Mouse (Mus musculus) gastrocnemius, adult 2 months (tissue): ENCODE data around the gene Fam78b. TPM values are rescaled to one million over a fixed set of nuclear protein-coding genes. Genes with fewer than 3 reads are reported as not detected.

Experiments
- DNase-seq: peaks from one replicate; pipeline ENCODE4 v3.0.0; 2022
- H3K27ac ChIP-seq: fragments of 200-600 bp; 2 replicates; pipeline ENCODE4 v1.8.1; 2022; ENCODE audit warnings: mild to moderate bottlenecking
- H3K4me3 ChIP-seq: fragments of 200-600 bp; 2 replicates; pipeline ENCODE4 v1.8.1; 2022; ENCODE audit warnings: mild to moderate bottlenecking, moderate library complexity
- CTCF ChIP-seq: fragments of 200-600 bp; IDR thresholded peaks from 2 replicates; pipeline ENCODE4 v1.8.1; 2022; ENCODE audit warnings: antibody characterized with exemption, mild to moderate bottlenecking, moderate library complexity
- intact Hi-C: fragments of 180-260 bp; cut with DNase I; formaldehyde crosslinking; loops from one replicate; pipeline ENCODE4 v1.15.1; 2025
- long read RNA-seq, 2 experiments: library from polyadenylated mRNA; stranded (forward); transcript quantifications; one replicate each; pipeline ENCODE4 v2.0.0; 2021
- total RNA-seq, 2 experiments: library from RNA; stranded (reverse); gene quantifications; 2 replicates each; pipeline ENCODE4 v1.2.3; 2021

The Fam78b gene
- 1 to 10 TPM; 2.6 to 3.4 TPM for total RNA-seq
- long read RNA-seq, experiment 1, full-length matches to known transcripts: 4 of 5 reads
- long read RNA-seq, experiment 1, partial matches to known transcripts: 0 of 5 reads
- long read RNA-seq, experiment 1, other reads (novel, unspliced or antisense): 1 of 5 reads
- long read RNA-seq, experiment 2, full-length matches to known transcripts: 2 of 3 reads
- long read RNA-seq, experiment 2, partial matches to known transcripts: 0 of 3 reads
- long read RNA-seq, experiment 2, other reads (novel, unspliced or antisense): 1 of 3 reads

DNA sequence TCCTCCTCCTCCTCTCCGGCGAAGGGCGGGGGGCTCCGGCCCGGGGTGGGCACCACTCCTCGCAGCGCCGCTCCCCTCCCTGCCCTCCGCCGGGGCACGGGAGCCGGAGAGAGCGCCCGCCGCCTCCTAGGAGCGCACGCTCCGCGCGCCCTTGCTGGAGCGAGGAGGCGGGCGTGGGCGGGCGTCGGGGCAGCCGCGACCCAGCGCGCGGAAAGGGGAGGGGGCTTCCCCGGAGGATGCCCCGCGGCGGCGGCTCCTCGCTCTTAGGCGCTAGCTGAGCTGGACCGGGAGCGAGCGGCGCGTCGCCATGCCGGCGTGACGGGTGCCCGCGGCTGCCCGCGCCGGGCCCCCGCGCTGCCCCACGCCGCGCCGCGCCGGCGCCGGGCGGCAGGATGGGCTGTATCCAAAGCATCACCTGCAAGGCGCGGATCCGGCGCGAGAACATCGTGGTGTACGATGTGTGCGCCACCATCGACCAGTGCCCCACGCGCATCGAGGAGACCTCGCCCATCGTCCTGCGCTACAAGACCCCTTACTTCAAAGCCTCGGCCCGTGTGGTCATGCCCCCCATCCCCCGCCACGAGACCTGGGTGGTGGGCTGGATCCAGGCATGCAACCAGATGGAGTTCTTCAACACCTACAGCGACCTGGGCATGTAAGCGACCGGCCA lies at the start of gene Fam78b:
TSS of gene Fam78b (plus strand) at position 244 of the 670 bp plus-strand sequence.
- H3K27ac ChIP-seq: peak within 1 kb of the TSS; percentile 94
- intact Hi-C loops: loop anchor here (10.0 kb wide), 1 partner anchor 213 kb away; no protein-coding TSS in a partner anchor
- no peak for TF ChIP-seq CTCF
- H3K4me3 ChIP-seq: peak within 1 kb of the TSS; percentile 94
- DNase-seq: no peak

GRCm38 (mm10) chr1:166964508-166964907 lies 36.7 kb upstream of the Fam78b start:
- no peak for DNase-seq
- Histone ChIP-seq H3K27ac (no peak overlapping the region), H3K4me3 (no peak overlapping the region)
- TF ChIP-seq CTCF: no peak
- intact Hi-C loops: no loop called here

DNA sequence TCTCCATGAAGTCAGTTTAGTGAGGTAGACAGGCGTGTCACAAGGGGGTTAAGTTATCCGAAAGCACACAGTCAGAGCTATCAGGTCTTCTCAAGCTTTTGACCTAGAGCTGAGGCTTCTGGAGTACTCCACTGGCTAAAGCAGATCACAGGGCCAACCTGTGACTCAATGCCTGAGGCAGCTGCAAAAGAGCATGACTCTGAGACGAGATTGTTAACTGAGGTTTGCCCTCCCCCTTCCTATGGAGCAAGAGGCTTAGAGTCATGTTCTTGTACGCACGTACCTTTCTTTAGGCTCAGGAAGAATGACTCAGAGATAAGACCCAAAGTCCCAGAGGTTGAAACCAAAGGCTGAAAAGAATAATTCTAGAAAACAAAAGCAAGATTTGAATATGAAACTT lies 32.9 kb upstream of the Fam78b start:
- Histone ChIP-seq H3K4me3 (no peak overlapping the region), H3K27ac (no peak overlapping the region)
- DNase-seq: no peak
- intact Hi-C loops: no loop called here
- TF ChIP-seq CTCF: no peak

- no peak for DNase-seq
- no peak overlapping the region for H3K27ac ChIP-seq
- H3K4me3 ChIP-seq: no peak overlapping the region
- TF ChIP-seq CTCF: no peak
- intact Hi-C loops: no loop called here
These were observed 27.5 kb upstream of the Fam78b start for GRCm38 (mm10) chr1:166973731-166974130.

DNA sequence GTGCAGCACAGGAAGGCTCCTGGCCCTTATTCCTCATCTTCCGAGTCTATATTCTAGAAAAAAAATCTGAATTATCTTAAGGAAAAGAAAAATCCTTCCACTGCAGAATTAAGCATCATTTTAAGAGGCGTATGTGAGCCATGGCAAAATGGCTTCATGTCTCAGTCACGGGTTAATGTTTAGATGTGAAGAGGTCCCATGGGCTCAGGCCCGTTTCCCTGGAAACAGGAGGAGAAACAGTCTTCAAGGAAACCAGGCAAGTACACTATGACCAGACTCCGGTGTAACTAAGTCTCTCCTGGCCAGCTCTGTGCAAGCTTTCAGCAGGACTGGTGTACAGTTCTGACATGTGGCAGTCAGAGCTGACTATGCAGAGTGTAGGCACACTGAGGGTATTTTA lies 22.6 kb upstream of the Fam78b start:
- DNase-seq: no peak
- no peak for TF ChIP-seq CTCF
- H3K4me3 ChIP-seq: no peak overlapping the region
- no peak overlapping the region for H3K27ac ChIP-seq
- intact Hi-C loops: no loop called here

DNA sequence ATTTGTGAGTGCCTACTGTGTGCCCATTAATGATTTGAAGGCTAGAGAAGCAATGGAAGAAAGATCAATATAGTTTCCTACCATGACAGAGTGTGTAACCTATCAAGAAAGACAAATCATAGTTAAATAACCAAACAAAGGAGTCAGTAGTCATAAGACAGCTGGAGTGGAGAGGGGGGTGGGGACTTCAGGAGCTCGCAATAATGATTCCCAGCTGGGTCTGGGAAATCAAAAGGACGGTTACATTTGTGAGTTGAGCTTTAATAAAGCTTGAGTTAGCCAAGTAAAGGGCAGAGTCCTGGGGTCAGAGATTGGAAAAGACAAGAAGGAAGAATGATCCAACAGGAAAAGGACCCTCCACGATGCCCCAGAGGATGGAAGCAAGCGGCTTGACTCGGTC lies 7.0 kb upstream of the Fam78b start:
- intact Hi-C loops: no loop called here
- no peak for DNase-seq
- H3K4me3 ChIP-seq: no peak overlapping the region
- no peak overlapping the region for H3K27ac ChIP-seq
- TF ChIP-seq CTCF: no peak

- intact Hi-C loops: no loop called here
- no peak overlapping the region for H3K4me3 ChIP-seq
- no peak overlapping the region for H3K27ac ChIP-seq
- no peak for TF ChIP-seq CTCF
- no peak for DNase-seq
These were observed 5.0 kb upstream of the Fam78b start for GRCm38 (mm10) chr1:166996250-166996649.

- Histone ChIP-seq H3K4me3 (no peak overlapping the region), H3K27ac (no peak overlapping the region)
- no peak for TF ChIP-seq CTCF
- no peak for DNase-seq
- intact Hi-C loops: no loop called here
These were observed 4.4 kb upstream of the Fam78b start for GRCm38 (mm10) chr1:166996811-166997210.

GRCm38 (mm10) chr1:167000529-167001173 lies 566 bp upstream of the Fam78b start:
- peak; percentile 33 for TF ChIP-seq CTCF
- Histone ChIP-seq H3K4me3 (peak overlapping the region; percentile 94), H3K27ac (peak overlapping the region; percentile 94)
- DNase-seq: peak; percentile 87
- intact Hi-C loops: loop anchor here (10.0 kb wide), 1 partner anchor 214 kb away; no protein-coding TSS in a partner anchor

DNA sequence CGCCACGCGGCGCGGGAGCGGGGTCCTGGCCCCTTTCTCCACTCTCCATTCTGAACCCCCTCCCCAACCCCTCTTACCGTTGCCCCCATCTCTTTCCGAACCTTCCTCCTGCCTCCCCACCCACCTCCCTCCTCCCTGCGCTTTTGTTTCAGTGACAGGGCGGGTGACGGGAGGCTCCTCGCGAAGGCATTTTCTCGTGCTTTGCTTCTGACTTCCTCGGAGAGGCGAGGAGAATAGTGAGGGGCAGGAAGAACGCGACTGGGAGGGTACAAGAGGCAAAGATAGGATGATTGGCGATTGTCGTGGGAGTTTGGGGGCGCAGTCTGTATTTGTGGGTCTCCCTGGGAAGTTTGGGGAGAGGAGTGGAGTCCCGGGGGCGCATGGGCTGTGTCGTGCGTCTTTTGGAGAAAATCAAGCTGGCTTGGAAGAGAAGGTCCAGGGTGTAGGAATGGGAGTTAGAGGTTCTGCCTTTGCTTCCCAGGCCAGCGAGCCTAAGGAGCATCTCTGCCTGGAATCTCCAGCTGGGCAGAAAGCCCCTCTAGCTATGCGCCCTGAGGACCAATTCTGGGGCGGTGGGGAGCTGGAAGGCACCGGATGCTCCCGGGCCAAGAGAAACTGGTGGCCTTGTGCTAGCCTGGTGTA lies 748 bp downstream of the Fam78b start:
- H3K27ac ChIP-seq: peak overlapping the region; percentile 72
- H3K4me3 ChIP-seq: peak overlapping the region; percentile 94
- DNase-seq: no peak
- TF ChIP-seq CTCF: no peak
- intact Hi-C loops: loop anchor here (10.0 kb wide), 1 partner anchor 213 kb away; no protein-coding TSS in a partner anchor

DNA sequence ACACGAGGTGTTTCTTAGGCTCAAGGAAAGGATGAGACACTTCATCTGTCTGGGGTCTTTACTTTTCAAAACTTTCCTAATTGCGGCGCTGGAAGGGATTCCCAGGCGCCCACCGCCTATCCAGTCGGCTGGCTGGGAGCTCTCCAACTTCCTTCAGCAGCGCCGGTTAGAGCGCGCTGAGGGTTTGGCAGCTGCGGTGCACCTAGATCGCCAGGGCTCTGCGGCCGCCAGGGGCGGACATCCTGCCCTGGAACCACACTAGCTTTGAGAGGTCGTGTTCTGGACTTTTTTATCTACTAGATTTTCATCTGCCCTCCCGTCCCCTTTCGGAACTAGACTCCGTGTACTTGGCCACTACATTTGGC lies 1.3 kb downstream of the Fam78b start:
- peak; percentile 72 for TF ChIP-seq CTCF
- Histone ChIP-seq H3K4me3 (peak overlapping the region; percentile 94), H3K27ac (peak overlapping the region; percentile 72)
- DNase-seq: peak; percentile 85
- intact Hi-C loops: loop anchor here (10.0 kb wide), 1 partner anchor 212 kb away; no protein-coding TSS in a partner anchor

- TF ChIP-seq CTCF: no peak
- Histone ChIP-seq H3K4me3 (no peak overlapping the region), H3K27ac (no peak overlapping the region)
- no peak for DNase-seq
- intact Hi-C loops: loop anchor here (10.0 kb wide), 1 partner anchor 210 kb away; no protein-coding TSS in a partner anchor
These were observed 3.4 kb downstream of the Fam78b start for GRCm38 (mm10) chr1:167004621-167005020.
